Mouse (Mus musculus) bone marrow macrophage, adult 2 months (primary cell): ENCODE data around the gene Ubfd1. TPM values are rescaled to one million over a fixed set of nuclear protein-coding genes. Genes with fewer than 3 reads are reported as not detected.
A peak's percentile ranks its signal among the peaks of the same experiment; 100 is the strongest.

Source experiments
- H3K27ac ChIP-seq: 2 replicates; pipeline ENCODE4 v1.5.1; 2012; ENCODE audit warnings: low read depth, low read length; ENCODE audit not compliant: insufficient read depth
- H3K4me1 ChIP-seq: 2 replicates; pipeline ENCODE4 v1.6.1; 2012; ENCODE audit warnings: low read length; ENCODE audit not compliant: control insufficient read depth, insufficient read depth
- H3K4me3 ChIP-seq: 2 replicates; pipeline ENCODE4 v1.5.1; 2012; ENCODE audit warnings: mild to moderate bottlenecking, low read length, moderate library complexity; ENCODE audit not compliant: insufficient read depth
- CTCF ChIP-seq: IDR thresholded peaks from 2 replicates; pipeline ENCODE4 v1.5.1; 2012; ENCODE audit warnings: low read depth, mild to moderate bottlenecking, low read length, moderate library complexity
- POLR2A ChIP-seq: IDR thresholded peaks from 2 replicates; pipeline ENCODE4 v1.6.1; 2012; ENCODE audit warnings: mild to moderate bottlenecking, low read depth, low read length, borderline replicate concordance
- polyA plus RNA-seq: library from polyadenylated mRNA; stranded (reverse); fragments of >200 nt; gene quantifications from 2 replicates; pipeline ENCODE4 v1.2.4, GENCODE M21; 2012; ENCODE audit not compliant: missing spikeins, insufficient read depth, insufficient read length

The Ubfd1 gene
- polyA plus RNA-seq, 1 experiment = 29.7 TPM

- H3K4me3 ChIP-seq = no peak overlapping the region
- peaks cover 9% of the 10 kb centered on the region for H3K4me1 ChIP-seq
- TF ChIP-seq POLR2A (no peak), CTCF (no peak)
- H3K27ac ChIP-seq = no peak overlapping the region
Observed at GRCm38 (mm10) chr7:122045711-122046110, 21.3 kb upstream of the Ubfd1 start.

- Histone ChIP-seq H3K4me1 (peaks cover 9% of the 10 kb centered on the region), H3K4me3 (no peak overlapping the region), H3K27ac (no peak overlapping the region)
- TF ChIP-seq POLR2A (no peak), CTCF (no peak)
Observed at GRCm38 (mm10) chr7:122046813-122047212, 20.2 kb upstream of the Ubfd1 start.

GRCm38 (mm10) chr7:122048191-122048590 lies 18.8 kb upstream of the Ubfd1 start:
- Histone ChIP-seq H3K4me3 (no peak overlapping the region), H3K27ac (no peak overlapping the region), H3K4me1 (peaks cover 9% of the 10 kb centered on the region)
- TF ChIP-seq CTCF (no peak), POLR2A (no peak)

- Histone ChIP-seq H3K4me3 (no peak overlapping the region), H3K27ac (no peak overlapping the region), H3K4me1 (peaks cover 9% of the 10 kb centered on the region)
- TF ChIP-seq CTCF = no peak
- TF ChIP-seq POLR2A = no peak
Observed at GRCm38 (mm10) chr7:122050834-122051233, 16.1 kb upstream of the Ubfd1 start.

GRCm38 (mm10) chr7:122056633-122057032 lies 10.3 kb upstream of the Ubfd1 start:
- no peak overlapping the region for H3K4me3 ChIP-seq
- TF ChIP-seq CTCF (no peak), POLR2A (no peak)
- no peak overlapping the region for H3K27ac ChIP-seq
- no peaks in the 10 kb centered on the region for H3K4me1 ChIP-seq

- Histone ChIP-seq H3K4me1 (peaks cover 31% of the 10 kb centered on the region), H3K27ac (peak overlapping the region; percentile 11), H3K4me3 (peak overlapping the region; percentile 4; the same call in 1 of the 2 replicates)
- TF ChIP-seq POLR2A (no peak), CTCF (no peak)
Observed at GRCm38 (mm10) chr7:122065656-122066055, 1.3 kb upstream of the Ubfd1 start.

- peak overlapping the region; percentile 99 for H3K4me3 ChIP-seq
- no peak for TF ChIP-seq CTCF
- TF ChIP-seq POLR2A = no peak
- H3K4me1 ChIP-seq = peaks cover 36% of the 10 kb centered on the region
- peak overlapping the region; percentile 80 for H3K27ac ChIP-seq
Observed at GRCm38 (mm10) chr7:122066102-122066944, 652 bp upstream of the Ubfd1 start.

GRCm38 (mm10) chr7:122067517-122068381 lies 774 bp downstream of the Ubfd1 start:
- peak overlapping the region; percentile 80 for H3K27ac ChIP-seq
- TF ChIP-seq CTCF (no peak), POLR2A (no peak)
- peaks cover 40% of the 10 kb centered on the region for H3K4me1 ChIP-seq
- peak overlapping the region; percentile 99 for H3K4me3 ChIP-seq

- H3K4me1 ChIP-seq = peaks cover 20% of the 10 kb centered on the region
- H3K4me3 ChIP-seq = no peak overlapping the region
- no peak for TF ChIP-seq CTCF
- no peak overlapping the region for H3K27ac ChIP-seq
Observed at GRCm38 (mm10) chr7:122074374-122074773, 7.4 kb downstream of the Ubfd1 start.
